ENCODE assay signal across 33 mouse cellular contexts in genomic region chr10:28374874-28375273, GRCm38 (mm10).
"Had no signal": no experiment of that assay in that cellular context is flagged by ENCODE, and none has a peak within 500 bp of the region (broad histone marks: within the 10 kb centered on the region; RNA-seq: fewer than 3 reads in every experiment).

No protein-coding gene starts in this region.

- H3K27me3 ChIP-seq: heart, embryonic 12.5 days; heart, embryonic 13.5 days; heart, embryonic 15.5 days; hindbrain, embryonic 12.5 days; hindbrain, embryonic 13.5 days; hindbrain, embryonic 15.5 days; intestine, embryonic 15.5 days had no signal

- H3K9ac ChIP-seq: heart, embryonic 12.5 days; heart, embryonic 13.5 days; heart, embryonic 15.5 days; hindbrain, embryonic 12.5 days; hindbrain, embryonic 13.5 days; hindbrain, embryonic 14.5 days; hindbrain, embryonic 15.5 days; intestine, embryonic 15.5 days had no signal

- H3K9me3 ChIP-seq: heart, embryonic 10.5 days; heart, embryonic 12.5 days; heart, embryonic 13.5 days; heart, embryonic 15.5 days; hindbrain, embryonic 10.5 days; hindbrain, embryonic 12.5 days; hindbrain, embryonic 13.5 days; hindbrain, embryonic 15.5 days; intestine, embryonic 15.5 days had no signal

- DNase-seq: heart, adult 2 months; heart, postnatal 10 days; heart, postnatal 14 days; heart, postnatal 36 days; heart, postnatal 4 days; kidney, adult 11 months; kidney, adult 18-20 months; kidney, adult 8-10 months; kidney, adult 9 months; kidney, postnatal 10 days; kidney, postnatal 14 days; kidney, postnatal 25 days; kidney, postnatal 36 days; layer of hippocampus, adult 9-11 months; layer of hippocampus, postnatal 36 days had no signal

- H3K4me2 ChIP-seq: heart, embryonic 11.5 days; heart, embryonic 12.5 days; heart, embryonic 13.5 days; heart, embryonic 15.5 days; hindbrain, embryonic 12.5 days; hindbrain, embryonic 13.5 days; hindbrain, embryonic 14.5 days; hindbrain, embryonic 15.5 days; intestine, embryonic 15.5 days had no signal

- H3K27ac ChIP-seq: heart, adult 2 months; heart, embryonic 10.5 days; heart, embryonic 13.5 days; heart, embryonic 15.5 days; hindbrain, embryonic 10.5 days; hindbrain, embryonic 12.5 days; hindbrain, embryonic 13.5 days; hindbrain, embryonic 14.5 days; hindbrain, embryonic 15.5 days; hindbrain, postnatal 0 days; intestine, embryonic 15.5 days; layer of hippocampus, adult 2 months; left cerebral cortex, adult 2 months had no signal

- ATAC-seq: hindbrain, embryonic 16.5 days; hindbrain, postnatal 0 days; inflammation-experienced regulatory T-cells, adult 6 months; intestine, embryonic 15.5 days; intestine, embryonic 16.5 days; intestine, postnatal 0 days had no signal

- H3K4me3 ChIP-seq: heart, adult 2 months; heart, embryonic 10.5 days; heart, embryonic 12.5 days; heart, embryonic 13.5 days; heart, embryonic 15.5 days; hindbrain, embryonic 10.5 days; hindbrain, embryonic 12.5 days; hindbrain, embryonic 13.5 days; hindbrain, embryonic 15.5 days; intestine, embryonic 15.5 days; layer of hippocampus, adult 2 months; left cerebral cortex, adult 2 months had no signal

- H3K36me3 ChIP-seq: heart, embryonic 10.5 days; heart, embryonic 12.5 days; heart, embryonic 13.5 days; heart, embryonic 15.5 days; hindbrain, embryonic 10.5 days; hindbrain, embryonic 12.5 days; hindbrain, embryonic 13.5 days; hindbrain, embryonic 15.5 days; intestine, embryonic 15.5 days had no signal

- H3K4me1 ChIP-seq: heart, embryonic 10.5 days; hindbrain, embryonic 10.5 days; hindbrain, embryonic 12.5 days; hindbrain, embryonic 13.5 days; hindbrain, embryonic 15.5 days; intestine, embryonic 15.5 days had no signal
